8 mouse cellular contexts compared by ENCODE assay signal in the genomic region with DNA sequence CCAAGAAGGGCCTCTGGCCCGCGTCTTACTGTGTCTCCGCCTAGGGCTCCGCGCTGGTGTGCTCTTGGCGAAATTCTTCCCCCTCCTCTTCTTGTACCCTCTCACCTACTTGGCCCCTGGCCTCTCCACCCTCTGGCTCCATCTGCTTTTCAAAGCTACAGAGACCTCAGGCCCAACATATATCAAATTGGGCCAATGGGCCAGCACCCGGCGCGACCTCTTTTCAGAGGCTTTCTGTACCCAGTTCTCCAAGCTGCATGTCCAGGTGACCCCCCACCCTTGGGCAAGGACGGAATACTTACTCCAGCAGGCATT. TPM values are rescaled to one million over a fixed set of nuclear protein-coding genes. Genes with fewer than 3 reads are reported as not detected.
A peak's percentile ranks its signal among the peaks of the same experiment; 100 is the strongest.
DNase-seq lines count a peak whose midpoint lies in the region; ATAC-seq and TF ChIP-seq lines count a peak whose summit lies in the region.

No protein-coding gene starts in this region.

- peaks cover 16% of the 10 kb centered on the region for H3K4me1 ChIP-seq in midbrain, embryonic 13.5 days (replicated peaks)

- no peak for DNase-seq in gastrocnemius, adult 2 months
- no peak for DNase-seq in gastrocnemius, postnatal 10 days
- DNase-seq in adrenal gland, postnatal 25 days = peak; percentile 28
- peak; percentile 55 for DNase-seq in kidney, adult 9 months
- DNase-seq in left cerebral cortex, adult 9 months (ENCODE audit: low spot score in 2 of 2) = no peak
- no peak for DNase-seq in T-cell, adult 2 months (ENCODE audit: low spot score)

- peaks cover 22% of the 10 kb centered on the region for H3K36me3 ChIP-seq in midbrain, embryonic 13.5 days

- H3K27me3 ChIP-seq in midbrain, embryonic 13.5 days = no peaks in the 10 kb centered on the region

- H3K4me2 ChIP-seq in midbrain, embryonic 13.5 days (replicated peaks) = peak overlapping the region; percentile 84

- H3K27ac ChIP-seq in gastrocnemius, adult 2 months = peak overlapping the region; percentile 88
- H3K27ac ChIP-seq in midbrain, embryonic 13.5 days = peak overlapping the region; percentile 96

- TF ChIP-seq CTCF in gastrocnemius, adult 2 months (IDR thresholded peaks at IDR 0.05) = no peak

- H3K9me3 ChIP-seq in midbrain, embryonic 13.5 days = no peaks in the 10 kb centered on the region

- intact Hi-C loops in gastrocnemius, adult 2 months (cut with DNase I) = no loop called here

- peak overlapping the region; percentile 89 for H3K9ac ChIP-seq in midbrain, embryonic 13.5 days (replicated peaks)

- peak; percentile 10; the same call in 1 of the 2 replicates for ATAC-seq in granulocyte monocyte progenitor cell, adult 5-6 weeks (replicated peaks; ENCODE audit: poor library complexity, severe bottlenecking)
- peak; percentile 51; the same call in 1 of the 2 replicates for ATAC-seq in midbrain, embryonic 13.5 days

- H3K4me3 ChIP-seq in gastrocnemius, adult 2 months = peak overlapping the region; percentile 92
- peak overlapping the region; percentile 68 for H3K4me3 ChIP-seq in midbrain, embryonic 13.5 days (replicated peaks)

- 27% methylated on average over 10 of the region's 10 CpGs for WGBS in midbrain, embryonic 13.5 days

RNA-seq across cellular contexts. Expression of a gene that starts 0.8 kb away (rescaled TPM):
- total RNA-seq in gastrocnemius, adult 2 months (2021) = 1 to 10 TPM; 5.3 to 6.2 TPM
- 10 to 100 TPM in 1 of 2 experiments, 1 to 10 TPM in 1; 6.2 to 12.5 TPM for total RNA-seq in gastrocnemius, postnatal 10 days (2021)
- 20.7 and 31.5 TPM in 2 replicates for total RNA-seq in adrenal gland, postnatal 25 days (2021)
- total RNA-seq in granulocyte monocyte progenitor cell, adult 5-6 weeks (2014; fragmentation: Nextera tagmentation) = 9.7 and 16.2 TPM in 2 replicates
- 3.8 and 11.6 TPM in 2 replicates for total RNA-seq in granulocyte monocyte progenitor cell, adult 5-6 weeks (2017)
- polyA plus RNA-seq in midbrain, embryonic 13.5 days (2015; fragmentation: Nextera tagmentation; extraction: Ambion mirVana) = 41.8 and 45.7 TPM in 2 replicates

RNA-seq across cellular contexts. Expression of a gene that starts 11.0 kb away (rescaled TPM):
- under 1 TPM in 1 of 2 experiments, not detected in 1; 0.66 TPM for total RNA-seq in gastrocnemius, adult 2 months (2021)
- total RNA-seq in gastrocnemius, postnatal 10 days (2021) = not detected
- 2.2 TPM in 1 of 2 replicates, not detected in the other for total RNA-seq in adrenal gland, postnatal 25 days (2021)
- total RNA-seq in granulocyte monocyte progenitor cell, adult 5-6 weeks (2014; fragmentation: Nextera tagmentation) = 2.4 and 4.0 TPM in 2 replicates
- 0.90 and 1.4 TPM in 2 replicates for total RNA-seq in granulocyte monocyte progenitor cell, adult 5-6 weeks (2017)
- polyA plus RNA-seq in midbrain, embryonic 13.5 days (2015; fragmentation: Nextera tagmentation; extraction: Ambion mirVana) = 0.85 and 1.6 TPM in 2 replicates

RNA-seq across cellular contexts. Expression of a gene that starts 16.8 kb away (rescaled TPM):
- 1 to 10 TPM; 3.3 to 4.4 TPM for total RNA-seq in gastrocnemius, adult 2 months (2021)
- 10 to 100 TPM; 15.4 to 19.9 TPM for total RNA-seq in gastrocnemius, postnatal 10 days (2021)
- total RNA-seq in adrenal gland, postnatal 25 days (2021) = 10.8 and 11.9 TPM in 2 replicates
- total RNA-seq in granulocyte monocyte progenitor cell, adult 5-6 weeks (2014; fragmentation: Nextera tagmentation) = 0.13 TPM in 1 of 2 replicates, not detected in the other
- 0.15 and 0.52 TPM in 2 replicates for total RNA-seq in granulocyte monocyte progenitor cell, adult 5-6 weeks (2017)
- 32.3 and 38.5 TPM in 2 replicates for polyA plus RNA-seq in midbrain, embryonic 13.5 days (2015; fragmentation: Nextera tagmentation; extraction: Ambion mirVana)

RNA-seq across cellular contexts. Expression of a gene that starts 17.9 kb away (rescaled TPM):
- 100 to 1,000 TPM; 378 to 498 TPM for total RNA-seq in gastrocnemius, adult 2 months (2021)
- 100 to 1,000 TPM; 263 to 317 TPM for total RNA-seq in gastrocnemius, postnatal 10 days (2021)
- total RNA-seq in adrenal gland, postnatal 25 days (2021) = 167 and 208 TPM in 2 replicates
- 165 and 172 TPM in 2 replicates for total RNA-seq in granulocyte monocyte progenitor cell, adult 5-6 weeks (2014; fragmentation: Nextera tagmentation)
- 93.4 and 107 TPM in 2 replicates for total RNA-seq in granulocyte monocyte progenitor cell, adult 5-6 weeks (2017)
- 350 and 365 TPM in 2 replicates for polyA plus RNA-seq in midbrain, embryonic 13.5 days (2015; fragmentation: Nextera tagmentation; extraction: Ambion mirVana)

Comparison
In these comparisons a context has a peak if more than half of its experiments do, and no peak if none do; other contexts are left out.
1. DNase-seq: peak in adrenal gland, postnatal 25 days (single experiment) and kidney, adult 9 months (single experiment); none in gastrocnemius, adult 2 months (single experiment), gastrocnemius, postnatal 10 days (single experiment), left cerebral cortex, adult 9 months (0 of 2) and T-cell, adult 2 months (single experiment).